Mouse (Mus musculus) gastrocnemius, adult 8-10 months (tissue): ENCODE data around the gene Rrad. TPM values are rescaled to one million over a fixed set of nuclear protein-coding genes. Genes with fewer than 3 reads are reported as not detected.

ENCODE experiments used
- total RNA-seq, 4 experiments: library from RNA; stranded (reverse); gene quantifications; 2 replicates each; pipeline ENCODE4 v1.2.4; 2022

Rrad gene
- total RNA-seq, 4 experiments from 2014 or later: 3.7 to 9.5 (median 5.0) TPM

Other genes starting within 250 kb of the Rrad start
- 1 to 10 TPM; 4.0 to 4.9 (median 4.7) TPM for gene Cmtm4, start 235.5 kb downstream of the Rrad start, total RNA-seq
- 100 to 1,000 TPM in 1 of 4 experiments, 10 to 100 TPM in 3; 63.1 to 122 (median 75.8) TPM for gene Dync1li2, start 188.3 kb downstream of the Rrad start, total RNA-seq
- not detected for gene Terb1, start 121.4 kb downstream of the Rrad start, total RNA-seq
- gene Nae1, start 96.7 kb downstream of the Rrad start, total RNA-seq: 10 to 100 TPM; 21.5 to 29.2 (median 25.0) TPM
- 1 to 10 TPM in 2 of 4 experiments, under 1 TPM in 2; 0.21 to 1.2 (median 0.68) TPM for gene Car7, start 96.6 kb downstream of the Rrad start, total RNA-seq
- 1 to 10 TPM; 2.0 to 4.6 (median 4.4) TPM for gene Pdp2, start 39.9 kb downstream of the Rrad start, total RNA-seq
- gene Cdh16, start 6.9 kb downstream of the Rrad start, total RNA-seq: under 1 TPM in 1 of 4 experiments, not detected in 3; 0.47 TPM
- gene Ciao2b, start 10.6 kb upstream of the Rrad start, total RNA-seq: 10 to 100 TPM; 36.1 to 46.5 (median 41.2) TPM
- gene Ces2a, start 102.7 kb upstream of the Rrad start, total RNA-seq: not detected
- under 1 TPM in 1 of 4 experiments, not detected in 3; 0.09 TPM for gene Ces2b, start 200.2 kb upstream of the Rrad start, total RNA-seq
- gene Ces2c, start 215.7 kb upstream of the Rrad start, total RNA-seq: under 1 TPM; 0.27 to 0.80 (median 0.44) TPM